Mouse (Mus musculus) forebrain, embryonic 13.5 days (tissue): ENCODE results near the gene Fam117a. TPM values are rescaled to one million over a fixed set of nuclear protein-coding genes. Genes with fewer than 3 reads are reported as not detected.

ENCODE experiments used
- ATAC-seq: fragments of 200-750 bp; cut with Nextera tagmentation; 2 replicates; pipeline ENCODE4 v1.8.0; 2017
- H3K27ac ChIP-seq: fragments of 300-500 bp; sonication (generic); 2 replicates; pipeline ENCODE4 v1.5.1; 2015; ENCODE audit warnings: inconsistent platforms, mild to moderate bottlenecking, moderate library complexity
- H3K27me3 ChIP-seq: fragments of 300-500 bp; sonication (generic); 2 replicates; pipeline ENCODE4 v1.6.1; 2015; ENCODE audit warnings: mild to moderate bottlenecking, inconsistent platforms
- H3K36me3 ChIP-seq: fragments of 300-500 bp; sonication (generic); 2 replicates; pipeline ENCODE4 v1.6.1; 2015; ENCODE audit warnings: mild to moderate bottlenecking, inconsistent platforms; ENCODE audit not compliant: poor library complexity, severe bottlenecking
- H3K4me1 ChIP-seq: fragments of 300-500 bp; sonication (generic); 2 replicates; pipeline ENCODE4 v1.6.1; 2015; ENCODE audit warnings: inconsistent platforms
- H3K4me2 ChIP-seq: fragments of 300-500 bp; sonication (generic); 2 replicates; pipeline ENCODE4 v1.6.1; 2015; ENCODE audit warnings: inconsistent platforms, mild to moderate bottlenecking, moderate library complexity
- H3K4me3 ChIP-seq: fragments of 300-500 bp; sonication (generic); 2 replicates; pipeline ENCODE4 v1.5.1; 2015; ENCODE audit warnings: mild to moderate bottlenecking, inconsistent platforms
- H3K9ac ChIP-seq: fragments of 300-500 bp; sonication (generic); 2 replicates; pipeline ENCODE4 v1.6.1; 2015; ENCODE audit warnings: mild to moderate bottlenecking, inconsistent platforms
- H3K9me3 ChIP-seq: fragments of 300-500 bp; sonication (generic); replicated peaks from 2 replicates; pipeline ENCODE4 v1.6.1; 2016; ENCODE audit warnings: inconsistent platforms
- WGBS: fragments of 180-500 bp; shearing (Covaris S2); methylation state at CpG from one replicate; pipeline ENCODE4 v1.1.7; 2015; 5-methylcytosine and 5-hydroxymethylcytosine counted together
- polyA plus RNA-seq: library from polyadenylated mRNA; unstranded; fragments of >200 nt; fragmentation: Nextera tagmentation; extraction: Ambion mirVana; gene quantifications from 2 replicates; pipeline ENCODE4 v1.2.1, GENCODE M21; 2015

Fam117a gene
- polyA plus RNA-seq, 1 experiment from 2014 or later, result 3.0 TPM

DNA sequence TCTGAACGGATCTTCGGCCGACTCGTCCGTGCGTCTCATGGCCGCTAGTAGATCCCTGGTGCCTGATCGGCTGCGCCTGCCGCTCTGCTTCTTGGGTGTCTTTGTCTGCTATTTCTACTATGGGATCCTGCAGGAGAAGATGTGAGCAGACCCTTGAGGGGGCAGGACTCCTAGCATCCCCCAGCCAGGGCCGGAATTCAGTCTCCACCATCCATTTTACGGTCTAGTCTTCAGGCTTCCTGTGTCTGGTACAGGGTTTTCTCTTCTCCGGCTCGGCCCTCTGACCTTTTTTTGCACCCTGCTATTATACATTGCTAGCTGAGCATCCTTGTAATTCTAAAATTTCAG is 48.1 kb downstream of the Fam117a start:
- H3K27ac ChIP-seq, result peak overlapping the region; percentile 89
- ATAC-seq, result peak; percentile 48
- H3K4me3 ChIP-seq, result peak overlapping the region; percentile 95
- no peaks in the 10 kb centered on the region for H3K27me3 ChIP-seq
- H3K9me3 ChIP-seq, result no peaks in the 10 kb centered on the region
- H3K4me1 ChIP-seq, result peaks cover 14% of the 10 kb centered on the region
- WGBS, result under 1% methylated on average over 14 of the region's 14 CpGs
- peaks cover 43% of the 10 kb centered on the region for H3K36me3 ChIP-seq
- peak overlapping the region; percentile 67 for H3K4me2 ChIP-seq
- H3K9ac ChIP-seq, result peak overlapping the region; percentile 95

DNA sequence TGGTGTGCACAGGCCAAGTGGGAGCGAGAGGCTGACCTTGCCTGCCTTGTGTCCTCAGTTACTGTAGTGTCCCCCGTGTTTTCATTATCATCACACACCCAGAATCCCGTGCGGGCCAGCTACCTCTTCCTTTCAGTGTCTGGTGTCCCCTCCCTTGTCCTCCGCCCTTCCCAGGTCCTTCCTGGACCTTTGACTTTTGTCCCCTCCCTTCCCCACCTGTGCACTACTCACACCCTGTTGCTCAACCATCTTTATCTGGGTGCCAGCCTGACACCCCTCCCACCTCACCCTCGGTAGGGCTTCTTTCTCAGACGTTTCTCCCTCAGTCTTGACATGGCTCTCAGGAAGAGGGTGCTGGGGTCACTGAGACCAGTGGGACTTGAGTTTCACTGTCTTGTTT is 50.5 kb downstream of the Fam117a start:
- no peak overlapping the region for H3K9ac ChIP-seq
- no peaks in the 10 kb centered on the region for H3K27me3 ChIP-seq
- no peak overlapping the region for H3K4me2 ChIP-seq
- H3K4me1 ChIP-seq, result peaks cover 18% of the 10 kb centered on the region
- no peaks in the 10 kb centered on the region for H3K9me3 ChIP-seq
- H3K27ac ChIP-seq, result no peak overlapping the region
- peaks cover 61% of the 10 kb centered on the region for H3K36me3 ChIP-seq
- H3K4me3 ChIP-seq, result no peak overlapping the region
- no peak for ATAC-seq
- 84% methylated on average over 7 of the region's 7 CpGs for WGBS

DNA sequence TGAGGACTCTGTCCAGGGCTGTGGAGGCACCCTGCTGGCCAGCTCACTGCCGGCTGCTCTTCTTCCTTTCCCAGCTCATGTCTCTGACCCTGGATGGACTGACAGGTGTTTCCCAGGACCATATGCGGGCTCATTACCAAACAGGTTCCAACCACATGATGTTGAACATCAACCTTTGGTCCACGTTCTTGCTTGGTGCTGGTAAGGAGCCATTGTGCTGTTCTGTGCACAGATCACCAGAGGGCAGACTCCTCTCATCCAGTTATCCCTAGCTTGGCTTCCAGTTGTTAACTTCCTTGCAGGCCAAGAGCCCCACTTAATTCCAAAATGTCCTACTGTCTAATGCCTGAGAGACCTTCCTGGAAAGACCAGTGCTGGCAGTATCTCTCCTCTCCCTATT is 52.2 kb downstream of the Fam117a start:
- no peak overlapping the region for H3K4me3 ChIP-seq
- H3K9me3 ChIP-seq, result no peaks in the 10 kb centered on the region
- no peak overlapping the region for H3K9ac ChIP-seq
- 76% methylated on average over 3 of the region's 3 CpGs for WGBS
- H3K27me3 ChIP-seq, result no peaks in the 10 kb centered on the region
- H3K4me2 ChIP-seq, result no peak overlapping the region
- no peak for ATAC-seq
- H3K36me3 ChIP-seq, result peaks cover 66% of the 10 kb centered on the region
- H3K27ac ChIP-seq, result no peak overlapping the region
- peaks cover 24% of the 10 kb centered on the region for H3K4me1 ChIP-seq

DNA sequence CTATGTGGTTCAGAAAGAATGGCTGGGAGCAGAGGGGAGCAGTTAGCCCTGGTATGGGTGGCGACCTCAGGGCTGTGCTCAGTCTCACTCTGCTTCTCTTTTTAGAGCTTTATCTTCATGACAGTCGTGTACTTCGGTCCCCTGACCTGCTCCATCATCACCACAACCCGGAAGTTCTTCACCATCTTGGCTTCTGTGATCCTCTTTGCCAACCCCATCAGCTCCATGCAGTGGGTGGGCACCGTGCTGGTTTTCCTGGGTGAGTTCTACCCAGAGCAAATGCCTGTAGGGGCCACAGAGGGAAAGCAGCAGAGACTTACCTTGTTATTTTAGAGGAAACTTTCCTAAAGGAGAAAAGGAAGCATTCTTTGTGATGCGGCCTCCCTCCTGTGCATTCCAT is 53.6 kb downstream of the Fam117a start:
- H3K4me2 ChIP-seq, result no peak overlapping the region
- H3K9me3 ChIP-seq, result no peaks in the 10 kb centered on the region
- no peak overlapping the region for H3K4me3 ChIP-seq
- 94% methylated on average over 6 of the region's 6 CpGs for WGBS
- no peak for ATAC-seq
- peaks cover 23% of the 10 kb centered on the region for H3K4me1 ChIP-seq
- no peak overlapping the region for H3K9ac ChIP-seq
- no peak overlapping the region for H3K27ac ChIP-seq
- H3K27me3 ChIP-seq, result no peaks in the 10 kb centered on the region
- peaks cover 66% of the 10 kb centered on the region for H3K36me3 ChIP-seq

DNA sequence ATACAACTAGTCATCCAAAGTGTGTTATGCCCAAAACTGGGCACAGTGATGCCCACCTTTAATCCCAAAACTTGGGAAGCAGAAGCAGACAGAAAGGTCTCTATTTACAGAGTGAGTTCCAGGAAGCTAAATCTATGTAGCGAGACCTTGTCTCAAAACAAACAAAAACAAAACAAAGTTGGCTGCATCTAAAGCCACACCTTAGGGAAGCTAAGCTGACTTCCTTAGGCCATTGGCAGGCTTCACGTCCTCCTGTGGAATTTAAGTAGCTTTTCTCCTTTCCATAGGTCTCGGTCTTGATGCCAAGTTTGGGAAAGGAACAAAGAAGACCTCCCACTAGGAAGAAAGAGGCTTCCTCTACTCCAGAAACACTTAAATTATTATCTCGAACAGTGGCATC is 54.4 kb downstream of the Fam117a start:
- H3K27me3 ChIP-seq, result no peaks in the 10 kb centered on the region
- H3K4me1 ChIP-seq, result peaks cover 15% of the 10 kb centered on the region
- WGBS, result 70% methylated on average over 4 of the region's 4 CpGs
- no peak for ATAC-seq
- no peak overlapping the region for H3K4me3 ChIP-seq
- H3K9ac ChIP-seq, result no peak overlapping the region
- no peaks in the 10 kb centered on the region for H3K9me3 ChIP-seq
- H3K27ac ChIP-seq, result peak overlapping the region; percentile 52
- H3K4me2 ChIP-seq, result no peak overlapping the region
- peaks cover 66% of the 10 kb centered on the region for H3K36me3 ChIP-seq

DNA sequence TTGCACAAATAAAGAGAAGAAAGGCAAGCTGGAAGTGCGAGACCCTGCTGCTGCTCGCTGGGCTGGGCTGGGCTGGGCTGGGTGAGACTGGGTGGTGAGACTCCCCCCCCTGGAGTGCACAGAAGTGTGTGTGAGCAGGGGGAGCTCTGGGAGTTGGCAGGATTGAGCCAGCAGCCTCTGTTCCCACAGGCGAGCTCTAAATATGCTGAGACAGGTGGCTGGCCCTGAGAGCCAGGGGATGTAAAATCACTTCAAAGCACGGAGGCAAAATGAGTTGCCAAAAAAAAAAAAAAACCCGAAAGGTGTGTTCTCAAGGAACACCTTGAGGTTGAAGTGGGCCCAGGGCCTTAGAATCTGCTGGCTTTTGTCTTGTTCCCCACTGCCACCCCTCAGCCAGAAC is 54.9 kb downstream of the Fam117a start:
- WGBS, result 79% methylated on average over 5 of the region's 5 CpGs
- Histone ChIP-seq H3K4me3 (no peak overlapping the region), H3K27me3 (no peaks in the 10 kb centered on the region), H3K27ac (peak overlapping the region; percentile 55), H3K4me2 (no peak overlapping the region), H3K36me3 (peaks cover 60% of the 10 kb centered on the region), H3K9me3 (no peaks in the 10 kb centered on the region), H3K9ac (no peak overlapping the region), H3K4me1 (peaks cover 10% of the 10 kb centered on the region; the same call in 1 of the 2 replicates)
- peak; percentile 68; the same call in 1 of the 2 replicates for ATAC-seq

DNA sequence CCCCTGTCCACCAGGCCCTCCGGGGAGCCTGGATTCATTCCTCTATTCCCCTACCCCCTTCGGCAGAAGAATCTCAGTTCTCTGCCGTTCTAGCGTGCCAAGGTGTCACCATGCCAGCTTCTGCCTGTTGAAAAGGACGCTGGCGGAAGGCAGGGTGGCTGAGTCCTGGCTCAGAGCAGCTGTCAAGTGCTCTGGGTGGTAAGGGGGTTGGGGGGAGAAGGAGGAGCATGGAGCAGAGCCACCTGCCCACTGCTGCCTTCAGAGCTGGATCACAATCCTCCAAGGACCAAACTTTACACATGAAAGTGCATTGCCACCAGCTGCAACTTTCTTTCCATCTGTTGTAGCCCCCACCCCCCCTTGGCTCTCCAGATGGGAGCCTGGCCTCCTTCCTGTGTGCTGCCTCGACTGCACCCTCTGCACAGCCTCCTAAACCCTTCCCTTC is 55.4 kb downstream of the Fam117a start:
- Histone ChIP-seq H3K4me2 (no peak overlapping the region), H3K9me3 (no peaks in the 10 kb centered on the region), H3K4me3 (no peak overlapping the region), H3K27me3 (no peaks in the 10 kb centered on the region), H3K36me3 (peaks cover 55% of the 10 kb centered on the region), H3K27ac (peak overlapping the region; percentile 55), H3K4me1 (peaks cover 10% of the 10 kb centered on the region; the same call in 1 of the 2 replicates), H3K9ac (no peak overlapping the region)
- ATAC-seq, result peak; percentile 85
- WGBS, result 54% methylated on average over 7 of the region's 7 CpGs

DNA sequence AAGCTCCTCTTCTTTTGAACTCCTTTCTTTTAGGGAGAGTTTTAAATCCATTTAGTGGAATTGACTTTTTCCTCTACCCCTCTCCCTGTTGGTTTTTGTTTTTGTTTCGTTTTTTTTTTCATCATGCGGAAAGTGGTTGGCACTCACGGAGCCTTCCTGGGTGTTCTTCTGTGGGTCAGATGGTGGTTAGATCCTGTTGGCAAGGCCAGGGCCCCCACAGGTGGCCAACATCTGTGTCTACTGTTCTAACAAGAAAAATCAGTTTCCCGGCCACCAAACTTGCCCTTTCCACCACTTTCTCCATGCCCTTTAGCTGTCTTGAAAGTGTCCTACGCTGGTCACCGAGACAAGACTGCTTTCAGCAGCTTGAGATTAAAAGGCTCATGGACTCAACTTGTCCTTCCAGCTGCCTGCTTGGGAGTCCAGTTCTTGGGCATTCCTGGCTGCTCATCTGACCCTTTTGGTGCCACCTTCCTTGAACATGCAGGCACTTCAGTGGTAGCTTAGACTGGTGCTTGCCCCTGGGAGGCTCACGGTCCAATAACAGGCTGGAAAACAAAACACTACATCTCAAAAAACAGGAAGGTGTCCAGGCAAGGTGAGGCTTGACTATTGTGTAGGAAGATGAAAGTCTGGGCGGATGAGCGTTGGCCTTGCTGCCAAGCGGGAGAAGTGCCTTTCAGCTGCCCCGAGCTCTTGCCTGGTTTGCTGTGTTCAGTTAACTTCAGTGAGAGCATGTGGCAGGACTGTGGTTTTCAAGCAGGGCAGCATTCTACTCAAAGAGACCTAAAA is 56.1 kb downstream of the Fam117a start:
- WGBS, result 86% methylated on average over 11 of the region's 11 CpGs
- Histone ChIP-seq H3K9me3 (no peaks in the 10 kb centered on the region), H3K4me3 (no peak overlapping the region), H3K4me2 (no peak overlapping the region), H3K4me1 (peaks cover 11% of the 10 kb centered on the region; the same call in 1 of the 2 replicates), H3K36me3 (peaks cover 49% of the 10 kb centered on the region), H3K27me3 (no peaks in the 10 kb centered on the region), H3K27ac (peak overlapping the region; percentile 55), H3K9ac (no peak overlapping the region)
- no peak for ATAC-seq

DNA sequence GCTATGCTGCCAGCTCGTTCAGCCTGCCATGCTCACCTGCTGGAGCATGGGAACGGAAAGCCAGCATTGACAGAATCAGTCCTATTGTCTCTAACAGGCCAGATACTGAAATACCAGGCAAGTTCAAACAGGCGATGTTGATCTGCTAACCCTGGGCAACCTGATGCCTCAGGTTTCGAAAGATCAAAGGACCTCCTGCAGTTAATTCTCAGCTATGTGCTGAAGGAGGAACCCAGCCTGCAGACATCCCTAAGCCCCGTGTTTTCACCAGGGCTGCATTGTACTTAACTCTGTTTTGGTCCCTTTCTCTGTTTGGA is 56.6 kb downstream of the Fam117a start:
- WGBS, result 37% methylated on average over 5 of the region's 5 CpGs
- H3K4me2 ChIP-seq, result no peak overlapping the region
- 0 out of 2 replicates have a peak overlapping the region, but pooled peaks have one; percentile 55 for H3K27ac ChIP-seq
- H3K4me3 ChIP-seq, result no peak overlapping the region
- peaks cover 43% of the 10 kb centered on the region for H3K36me3 ChIP-seq
- no peaks in the 10 kb centered on the region for H3K9me3 ChIP-seq
- no peak overlapping the region for H3K9ac ChIP-seq
- no peak for ATAC-seq
- peaks cover 14% of the 10 kb centered on the region; the same call in 1 of the 2 replicates for H3K4me1 ChIP-seq
- no peaks in the 10 kb centered on the region for H3K27me3 ChIP-seq

DNA sequence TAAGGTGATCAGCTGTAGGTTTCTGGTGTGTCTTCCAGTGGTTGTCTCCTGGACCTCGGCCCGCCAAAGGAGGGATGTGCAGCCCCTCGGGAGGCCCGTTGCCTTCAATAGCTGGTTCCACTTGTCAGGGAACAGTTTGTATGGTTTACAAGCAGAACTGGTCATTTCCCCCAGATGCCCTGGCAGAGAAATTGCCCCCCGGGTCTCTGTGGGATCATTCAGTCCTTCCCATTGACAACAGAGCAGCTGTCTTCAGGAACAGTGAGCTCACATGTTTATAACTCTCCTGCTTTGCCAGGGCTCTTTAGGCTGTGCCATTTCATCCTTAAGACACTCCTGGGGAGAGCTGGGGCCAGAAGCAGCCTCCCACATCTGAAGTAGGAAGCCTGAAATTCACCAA is 57.3 kb downstream of the Fam117a start:
- H3K27me3 ChIP-seq, result 0 out of 2 replicates have a peak, but pooled peaks cover 3% of the 10 kb centered on the region
- H3K36me3 ChIP-seq, result peaks cover 37% of the 10 kb centered on the region
- H3K4me1 ChIP-seq, result peaks cover 15% of the 10 kb centered on the region; the same call in 1 of the 2 replicates
- no peaks in the 10 kb centered on the region for H3K9me3 ChIP-seq
- no peak overlapping the region for H3K27ac ChIP-seq
- no peak overlapping the region for H3K9ac ChIP-seq
- no peak overlapping the region for H3K4me3 ChIP-seq
- no peak for ATAC-seq
- 62% methylated on average over 5 of the region's 5 CpGs for WGBS
- no peak overlapping the region for H3K4me2 ChIP-seq

DNA sequence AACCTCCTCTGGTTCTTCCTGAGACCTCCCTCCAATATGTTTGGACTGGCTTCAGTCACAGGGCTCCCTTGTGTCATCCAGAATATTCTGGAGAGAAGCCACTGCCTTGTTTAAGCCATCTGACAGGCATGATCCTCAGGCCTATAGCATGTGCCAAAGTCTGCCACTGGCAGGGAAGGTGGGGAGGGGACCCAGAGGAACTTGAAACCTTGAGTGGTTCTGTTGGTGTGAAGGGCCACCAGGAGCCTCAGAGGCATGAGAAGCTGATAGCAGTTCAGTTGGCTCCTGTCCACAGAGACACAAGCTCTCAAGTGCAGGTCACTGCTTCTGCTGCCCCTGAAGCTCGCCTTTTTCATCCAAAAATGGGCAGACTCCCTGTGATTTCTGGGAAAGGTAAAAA is 59.7 kb downstream of the Fam117a start:
- Histone ChIP-seq H3K4me2 (no peak overlapping the region), H3K4me3 (no peak overlapping the region), H3K27ac (no peak overlapping the region), H3K36me3 (peaks cover 13% of the 10 kb centered on the region), H3K27me3 (0 out of 2 replicates have a peak, but pooled peaks cover 11% of the 10 kb centered on the region), H3K9ac (peak overlapping the region; percentile 12; the same call in 1 of the 2 replicates), H3K9me3 (no peaks in the 10 kb centered on the region), H3K4me1 (peaks cover 26% of the 10 kb centered on the region; the same call in 1 of the 2 replicates)
- 52% methylated on average over 1 of the region's 1 CpGs for WGBS
- no peak for ATAC-seq

DNA sequence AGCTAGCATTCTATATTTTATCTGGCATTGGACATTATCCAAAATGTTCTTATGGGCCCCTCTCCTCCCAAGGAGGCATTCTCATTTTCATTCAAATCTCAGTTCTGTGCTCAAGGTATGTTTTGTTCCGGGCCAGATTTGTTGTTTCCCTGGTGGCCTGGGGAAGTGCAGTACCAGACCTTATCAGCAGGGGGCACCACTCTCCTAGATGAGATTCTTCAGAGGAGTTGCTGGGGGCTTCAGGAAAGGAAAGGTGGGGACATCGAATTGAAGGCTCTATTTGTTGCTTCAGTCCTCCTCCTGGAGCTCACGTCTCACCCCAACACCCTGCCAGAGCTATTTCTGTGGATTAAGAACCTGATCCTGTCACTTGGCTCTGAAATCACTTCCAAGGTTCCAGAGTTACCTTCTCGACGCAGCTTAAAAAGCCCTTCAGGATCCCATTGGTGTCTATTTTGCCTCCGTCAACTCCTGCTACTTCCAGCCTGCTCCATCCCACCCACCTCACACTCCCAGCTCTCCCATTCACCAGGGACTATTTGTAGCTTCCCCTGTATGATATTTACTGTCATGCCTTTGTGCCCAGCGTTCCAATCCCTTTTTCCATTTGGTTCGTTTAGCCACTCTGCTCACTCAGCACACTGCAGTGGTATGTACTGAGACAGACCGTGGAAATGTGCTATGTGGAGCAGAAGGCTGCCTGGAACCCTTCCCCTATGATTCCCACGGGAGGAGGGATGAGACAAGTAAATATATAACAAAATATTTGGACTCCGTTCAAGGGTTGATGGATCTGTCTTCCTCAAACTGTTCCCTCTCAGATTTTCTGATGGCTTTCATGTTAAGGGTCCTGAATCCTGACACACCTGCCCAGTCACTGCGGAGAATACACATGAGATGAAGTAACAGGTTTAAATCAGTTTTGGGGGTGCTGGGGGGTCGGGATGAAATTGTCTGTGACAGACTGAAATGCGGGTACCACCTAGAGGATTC is 61.3 kb downstream of the Fam117a start:
- no peak overlapping the region for H3K4me3 ChIP-seq
- H3K36me3 ChIP-seq, result peaks cover under 1% of the 10 kb centered on the region; the same call in 1 of the 2 replicates
- H3K4me2 ChIP-seq, result no peak overlapping the region
- no peak overlapping the region for H3K27ac ChIP-seq
- peaks cover 22% of the 10 kb centered on the region; the same call in 1 of the 2 replicates for H3K4me1 ChIP-seq
- 58% methylated on average over 14 of the region's 14 CpGs for WGBS
- 0 out of 2 replicates have a peak, but pooled peaks cover 11% of the 10 kb centered on the region for H3K27me3 ChIP-seq
- no peak overlapping the region for H3K9ac ChIP-seq
- no peaks in the 10 kb centered on the region for H3K9me3 ChIP-seq
- peak; percentile 33; the same call in 1 of the 2 replicates for ATAC-seq
